Mouse (Mus musculus): ENCODE measurements around the gene Gm11042.

- TF ChIP-seq CTCF (IDR thresholded peaks at IDR 0.05; ENCODE audit: low read depth, low read length): no peak
- TF ChIP-seq POLR2A (IDR thresholded peaks at IDR 0.05; ENCODE audit: borderline replicate concordance, low read depth, low read length): no peak
Measured at GRCm38 (mm10) chr12:74296374-74296773, 19.8 kb downstream of the Gm11042 start.
